Mouse (Mus musculus) midbrain, postnatal 0 days (tissue): ENCODE measurements around the gene Ncapd3. TPM values are rescaled to one million over a fixed set of nuclear protein-coding genes. Genes with fewer than 3 reads are reported as not detected.

ENCODE experiments used
- ATAC-seq: fragments of 200-750 bp; cut with Nextera tagmentation; 2 replicates; pipeline ENCODE4 v1.8.0; 2017; ENCODE audit warnings: moderate number of reproducible peaks, mild to moderate bottlenecking, moderate TSS enrichment, moderate library complexity; ENCODE audit not compliant: low FRiP score
- DNase-seq: peaks from one replicate; pipeline ENCODE4 v3.0.0-alpha.2; 2015; ENCODE audit warnings: low spot score
- H3K27ac ChIP-seq: fragments of 300-500 bp; sonication (generic); 2 replicates; pipeline ENCODE4 v1.5.1; 2014; ENCODE audit warnings: low read depth, mild to moderate bottlenecking, low read length, mixed read lengths
- H3K27me3 ChIP-seq: fragments of 300-500 bp; sonication (generic); 2 replicates; pipeline ENCODE4 v1.6.1; 2014; ENCODE audit warnings: low read length, control low read depth, mixed read lengths; ENCODE audit not compliant: insufficient read depth
- H3K36me3 ChIP-seq: fragments of 300-500 bp; sonication (generic); 2 replicates; pipeline ENCODE4 v1.6.1; 2014; ENCODE audit warnings: low read length, control low read depth, mixed read lengths; ENCODE audit not compliant: insufficient read depth
- H3K4me1 ChIP-seq: fragments of 300-500 bp; sonication (generic); 2 replicates; pipeline ENCODE4 v1.6.1; 2014; ENCODE audit warnings: mild to moderate bottlenecking, control low read depth, antibody characterized with exemption, low read length, mixed read lengths; ENCODE audit not compliant: insufficient read depth
- H3K4me2 ChIP-seq: fragments of 300-500 bp; sonication (generic); 2 replicates; pipeline ENCODE4 v1.6.1; 2014; ENCODE audit warnings: low read depth, mild to moderate bottlenecking, low read length, mixed read lengths; ENCODE audit not compliant: poor library complexity, severe bottlenecking
- H3K4me3 ChIP-seq: fragments of 300-500 bp; sonication (generic); 2 replicates; pipeline ENCODE4 v1.5.1; 2014; ENCODE audit warnings: low read depth, mild to moderate bottlenecking, low read length, moderate library complexity
- H3K9ac ChIP-seq: fragments of 300-500 bp; sonication (generic); replicated peaks from 2 replicates; pipeline ENCODE4 v1.6.1; 2014; ENCODE audit warnings: mild to moderate bottlenecking, low read length, moderate library complexity, mixed read lengths; ENCODE audit not compliant: poor library complexity, severe bottlenecking
- H3K9me3 ChIP-seq: fragments of 300-500 bp; sonication (generic); 2 replicates; pipeline ENCODE4 v1.6.1; 2016; ENCODE audit warnings: low read length, control low read depth
- CTCF ChIP-seq: IDR thresholded peaks from 2 replicates; pipeline ENCODE4 v1.5.1; 2016; ENCODE audit warnings: antibody characterized with exemption, mild to moderate bottlenecking
- WGBS: fragments of 180-500 bp; shearing (Covaris S2); extraction: QIAGEN DNeasy Blood & Tissue Kit; methylation state at CpG from one replicate; pipeline ENCODE4 v1.1.7; 2014; 5-methylcytosine and 5-hydroxymethylcytosine counted together
- polyA plus RNA-seq: library from polyadenylated mRNA; unstranded; fragments of >200 nt; fragmentation: Nextera tagmentation; extraction: Ambion mirVana; gene quantifications from 2 replicates; pipeline ENCODE4 v1.2.1, GENCODE M21; 2015
- total RNA-seq: library from RNA; depleted of rRNA; stranded (reverse); fragments of >200 nt; gene quantifications from 2 replicates; pipeline ENCODE4 v1.2.3, GENCODE M21; 2014

The Ncapd3 gene
- total and polyA plus RNA-seq, 2 experiments from 2014 or later, result 7.3 to 20.2 TPM

DNA sequence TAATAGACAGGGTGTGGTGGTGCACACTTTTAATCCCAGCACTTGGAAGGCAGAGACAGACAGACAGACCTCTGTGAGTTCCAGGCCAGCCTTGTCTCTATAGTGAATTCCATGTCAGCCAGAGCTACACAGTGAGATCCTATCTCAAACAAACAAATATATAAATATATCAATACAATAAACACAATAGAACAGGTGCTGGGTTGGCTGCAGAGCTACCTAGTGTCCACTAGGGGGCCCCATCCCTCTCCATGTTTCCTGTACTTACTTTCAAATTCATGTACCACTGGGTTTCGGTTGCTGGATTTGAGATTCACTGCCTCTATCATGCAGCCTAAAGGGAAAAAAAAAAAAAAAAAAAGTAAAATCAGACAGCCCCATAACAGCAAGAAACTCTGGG lies 76.1 kb downstream of the Ncapd3 start:
- peak; percentile 90 for TF ChIP-seq CTCF
- Histone ChIP-seq H3K36me3 (peaks cover 20% of the 10 kb centered on the region), H3K9ac (no peak overlapping the region), H3K27ac (no peak overlapping the region), H3K4me3 (no peak overlapping the region), H3K27me3 (no peaks in the 10 kb centered on the region), H3K9me3 (no peaks in the 10 kb centered on the region), H3K4me1 (no peaks in the 10 kb centered on the region), H3K4me2 (no peak overlapping the region)
- peak; percentile 1; the same call in 1 of the 2 replicates for ATAC-seq
- 7% methylated on average over 1 of the region's 1 CpGs for WGBS
- DNase-seq, result peak; percentile 78

- H3K27me3 ChIP-seq, result no peaks in the 10 kb centered on the region
- DNase-seq (no peak), ATAC-seq (no peak)
- no peaks in the 10 kb centered on the region for H3K9me3 ChIP-seq
- H3K4me3 ChIP-seq, result no peak overlapping the region
- no peak for TF ChIP-seq CTCF
- no peak overlapping the region for H3K27ac ChIP-seq
- peaks cover 10% of the 10 kb centered on the region for H3K36me3 ChIP-seq
- no peaks in the 10 kb centered on the region for H3K4me1 ChIP-seq
- no peak overlapping the region for H3K9ac ChIP-seq
- WGBS, result 86% methylated on average over 4 of the region's 4 CpGs
- H3K4me2 ChIP-seq, result no peak overlapping the region
Observed at GRCm38 (mm10) chr9:27108451-27108850, 78.5 kb downstream of the Ncapd3 start.

GRCm38 (mm10) chr9:27109533-27110514 lies 79.8 kb downstream of the Ncapd3 start:
- no peak for TF ChIP-seq CTCF
- Histone ChIP-seq H3K4me3 (no peak overlapping the region), H3K9me3 (no peaks in the 10 kb centered on the region), H3K4me2 (no peak overlapping the region), H3K27me3 (no peaks in the 10 kb centered on the region), H3K4me1 (no peaks in the 10 kb centered on the region), H3K36me3 (no peaks in the 10 kb centered on the region), H3K9ac (no peak overlapping the region), H3K27ac (no peak overlapping the region)
- WGBS, result 71% methylated on average over 22 of the region's 22 CpGs
- DNase-seq (no peak), ATAC-seq (no peak)

DNA sequence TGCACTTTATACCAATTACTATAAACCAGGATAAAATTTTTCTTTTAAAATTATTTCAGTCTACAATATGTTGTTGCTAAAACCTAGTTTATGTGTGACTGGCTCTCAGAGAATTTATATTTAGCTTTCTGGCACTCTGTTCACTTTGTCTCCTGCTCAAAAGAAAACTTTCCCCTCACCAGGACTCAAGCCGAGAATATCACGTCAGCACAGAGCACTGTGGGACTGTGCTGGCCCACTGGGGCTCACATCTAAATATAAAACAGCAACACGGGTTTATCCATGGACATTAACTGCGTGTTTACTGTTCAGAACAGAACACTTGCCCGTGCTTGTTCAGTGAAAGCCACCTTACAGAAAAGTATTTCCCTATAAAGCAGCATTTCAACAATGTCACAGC lies 80.7 kb downstream of the Ncapd3 start:
- WGBS, result 55% methylated on average over 5 of the region's 5 CpGs
- H3K27ac ChIP-seq, result no peak overlapping the region
- ATAC-seq, result no peak
- H3K4me3 ChIP-seq, result no peak overlapping the region
- no peaks in the 10 kb centered on the region for H3K9me3 ChIP-seq
- H3K27me3 ChIP-seq, result no peaks in the 10 kb centered on the region
- H3K4me1 ChIP-seq, result no peaks in the 10 kb centered on the region
- TF ChIP-seq CTCF, result no peak
- H3K9ac ChIP-seq, result no peak overlapping the region
- no peaks in the 10 kb centered on the region for H3K36me3 ChIP-seq
- no peak overlapping the region for H3K4me2 ChIP-seq
- DNase-seq, result no peak

DNA sequence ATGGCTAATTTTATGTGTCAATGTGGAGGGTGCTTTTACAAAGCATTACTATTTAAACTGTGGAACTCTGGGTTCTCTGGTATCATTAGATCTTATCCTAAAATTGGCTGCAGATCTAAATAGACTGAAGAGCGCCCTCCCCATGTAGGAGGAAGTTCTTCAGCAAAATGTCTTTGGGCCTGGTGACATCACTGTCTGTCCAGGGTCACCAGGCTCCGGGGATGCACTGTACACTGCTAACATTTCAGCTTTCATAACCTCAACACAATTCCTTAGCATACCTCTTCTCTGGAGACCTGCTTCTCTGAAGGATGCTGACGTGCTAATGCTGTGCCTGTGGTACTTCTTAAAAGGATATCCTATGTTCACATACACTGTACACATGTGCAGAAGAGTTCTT lies 81.8 kb downstream of the Ncapd3 start:
- ATAC-seq, result no peak
- H3K4me1 ChIP-seq, result no peaks in the 10 kb centered on the region
- 86% methylated on average over 3 of the region's 3 CpGs for WGBS

GRCm38 (mm10) chr9:27121254-27121653 lies 91.3 kb downstream of the Ncapd3 start:
- no peak overlapping the region for H3K9ac ChIP-seq
- H3K36me3 ChIP-seq, result no peaks in the 10 kb centered on the region
- H3K4me1 ChIP-seq, result 0 out of 2 replicates have a peak, but pooled peaks cover 4% of the 10 kb centered on the region

More for the DNA sequence above, 81.8 kb downstream of the Ncapd3 start:
- no peak overlapping the region for H3K9ac ChIP-seq
- H3K4me2 ChIP-seq, result no peak overlapping the region
- TF ChIP-seq CTCF, result no peak
- no peaks in the 10 kb centered on the region for H3K36me3 ChIP-seq
- no peak overlapping the region for H3K4me3 ChIP-seq
- H3K9me3 ChIP-seq, result no peaks in the 10 kb centered on the region
- no peaks in the 10 kb centered on the region for H3K27me3 ChIP-seq
- H3K27ac ChIP-seq, result no peak overlapping the region
- no peak for DNase-seq

More at GRCm38 (mm10) chr9:27121254-27121653, 91.3 kb downstream of the Ncapd3 start:
- no peak for TF ChIP-seq CTCF
- DNase-seq (no peak), ATAC-seq (no peak)
- no peak overlapping the region for H3K27ac ChIP-seq
- WGBS, result 90% methylated on average over 9 of the region's 9 CpGs
- no peaks in the 10 kb centered on the region for H3K9me3 ChIP-seq
- no peak overlapping the region for H3K4me2 ChIP-seq
- no peak overlapping the region for H3K4me3 ChIP-seq
- H3K27me3 ChIP-seq, result no peaks in the 10 kb centered on the region
